Mouse (Mus musculus): Measurements from ENCODE around the gene Lpar3.

Lpar3 gene

DNA sequence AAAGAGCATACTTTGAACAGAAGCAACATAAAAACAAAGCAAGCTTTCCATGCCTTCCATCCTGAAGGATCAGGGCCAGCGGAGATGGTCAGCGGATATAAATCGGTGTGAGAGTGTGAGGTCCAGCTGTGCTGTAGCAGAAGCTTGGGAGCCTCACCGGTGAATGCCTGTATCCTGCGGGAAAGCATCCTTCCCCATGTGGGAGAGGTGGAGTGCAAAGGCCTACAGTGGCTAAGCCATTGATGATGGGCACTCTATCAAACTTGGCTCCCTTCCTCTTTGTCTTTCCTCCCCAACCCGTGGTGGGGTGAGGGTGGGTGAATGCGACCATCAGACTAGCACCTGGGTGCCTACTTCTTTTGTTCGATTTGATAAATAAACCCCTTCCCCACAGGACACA, 88.8 kb downstream of the Lpar3 start:
- no peak for DNase-seq (ENCODE audit: low spot score)

DNA sequence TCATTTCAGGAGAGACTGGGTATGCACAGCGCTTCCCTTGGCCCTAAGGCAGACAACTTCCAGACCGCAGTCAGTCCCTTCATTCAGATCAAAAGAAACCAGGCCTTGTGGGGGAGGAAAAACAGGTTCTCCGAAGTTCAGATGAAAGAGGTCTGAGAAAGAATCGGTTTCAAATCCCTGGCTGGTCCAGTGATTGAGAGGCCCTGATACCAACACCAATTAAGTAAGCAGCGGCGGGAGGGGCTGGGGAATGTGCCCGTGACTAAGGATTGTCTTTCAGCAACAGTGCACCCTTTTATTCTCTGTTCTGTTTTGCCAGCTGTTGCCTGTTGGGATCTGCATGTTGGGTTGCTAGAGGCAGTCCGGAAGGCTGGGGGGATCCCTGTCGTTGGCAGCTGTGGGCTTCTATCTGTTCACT, 90.4 kb downstream of the Lpar3 start:
- no peak for DNase-seq (ENCODE audit: low spot score)

DNA sequence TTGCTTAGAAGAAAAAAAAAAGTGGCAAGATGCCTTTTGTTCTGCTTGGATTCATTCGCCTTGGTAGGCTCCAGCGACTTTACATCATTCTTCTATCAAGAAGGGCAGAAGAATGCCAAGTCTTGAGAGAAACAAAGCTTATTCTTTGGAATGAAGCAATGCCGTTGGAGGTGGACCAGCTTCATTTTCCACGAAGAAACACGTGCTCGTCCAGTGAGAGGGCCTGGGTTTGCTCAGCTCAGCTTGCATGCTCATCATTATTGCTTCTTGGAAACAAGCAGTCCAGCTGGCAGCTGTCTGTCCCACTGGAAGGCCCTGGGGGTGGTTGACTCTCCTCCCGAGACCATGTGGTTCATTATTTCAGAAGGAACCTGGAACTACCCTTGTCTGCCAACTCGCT, 94.7 kb downstream of the Lpar3 start:
- DNase-seq (ENCODE audit: low spot score): no peak

DNA sequence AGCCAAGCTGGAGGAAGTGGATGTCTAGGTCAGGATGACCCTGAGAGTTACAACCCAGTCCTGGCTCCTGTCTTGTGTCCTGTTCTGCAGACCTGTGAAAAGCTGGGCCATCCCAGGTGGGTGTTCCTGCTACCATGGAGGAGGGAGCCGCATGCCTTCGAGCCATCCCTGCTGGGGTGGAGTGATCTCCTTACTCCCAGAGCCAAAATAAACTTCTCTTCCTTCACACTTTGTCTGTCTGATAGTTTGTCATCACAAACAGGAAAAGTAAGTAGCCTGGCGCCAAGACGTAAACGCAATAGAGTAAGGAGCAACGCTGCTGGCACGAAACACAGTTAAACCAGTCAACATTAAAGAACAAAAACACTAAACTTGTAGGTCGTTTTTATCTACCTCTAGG, 95.5 kb downstream of the Lpar3 start:
- DNase-seq (ENCODE audit: low spot score): no peak

DNA sequence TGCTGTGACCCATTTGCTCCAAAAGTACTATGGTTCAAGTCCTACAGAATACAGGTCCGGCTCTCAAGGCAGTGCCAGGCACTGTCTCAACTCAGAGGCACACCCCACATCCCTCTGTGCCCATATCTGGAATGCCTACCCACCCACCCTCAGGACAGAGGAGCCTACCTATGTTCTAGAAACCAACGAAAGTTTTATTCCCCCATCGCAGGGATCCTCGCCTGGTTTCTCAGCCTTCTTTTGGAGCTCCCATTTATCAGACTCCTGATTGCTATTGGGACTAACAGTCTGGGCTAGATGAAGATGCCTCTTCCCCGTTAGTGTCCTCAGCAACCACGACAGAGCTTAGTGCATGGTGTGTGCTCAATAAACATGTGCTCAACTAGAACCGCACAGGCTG, 96.6 kb downstream of the Lpar3 start:
- DNase-seq (ENCODE audit: low spot score): no peak

DNA sequence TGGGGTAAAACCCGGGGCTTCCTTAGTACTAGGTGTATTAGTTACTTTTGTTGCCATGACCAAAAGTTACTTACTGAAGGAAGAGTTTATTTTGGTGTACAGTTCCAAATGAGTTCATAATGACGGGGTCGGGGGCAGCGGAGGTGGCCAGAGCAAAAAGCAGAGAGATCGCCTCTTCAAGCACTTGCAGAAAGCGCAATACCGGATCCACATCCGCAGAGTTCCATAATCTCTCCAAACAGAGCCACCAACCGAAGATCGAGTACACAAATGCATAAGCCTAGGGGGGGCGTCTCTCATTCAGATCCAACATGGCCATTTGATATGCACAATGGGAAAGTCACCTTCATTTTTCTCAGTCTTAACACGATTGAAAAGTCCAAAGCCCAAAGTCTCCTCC, 97.1 kb downstream of the Lpar3 start:
- DNase-seq (ENCODE audit: low spot score): no peak

DNA sequence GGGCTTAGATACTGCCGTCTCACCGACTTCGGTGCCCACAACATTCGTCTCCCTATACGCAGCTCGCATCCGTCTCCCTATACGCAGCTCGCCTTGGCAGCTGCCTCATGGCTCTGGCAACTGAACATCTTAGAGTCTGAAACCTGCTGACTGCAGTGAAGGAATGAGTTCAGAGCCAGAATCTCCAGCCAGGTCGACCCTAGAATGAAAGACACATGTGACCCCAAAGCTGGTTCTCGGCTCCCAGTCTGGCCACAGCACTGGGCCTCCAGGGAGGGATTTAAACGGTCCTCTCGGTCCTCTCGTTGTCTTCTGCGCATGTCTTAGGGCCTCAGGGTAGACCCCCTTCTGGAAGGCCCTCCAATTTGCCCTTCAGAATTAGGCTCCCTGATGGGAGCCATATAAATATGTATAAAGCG, 97.8 kb downstream of the Lpar3 start:
- DNase-seq (ENCODE audit: low spot score): no peak

DNA sequence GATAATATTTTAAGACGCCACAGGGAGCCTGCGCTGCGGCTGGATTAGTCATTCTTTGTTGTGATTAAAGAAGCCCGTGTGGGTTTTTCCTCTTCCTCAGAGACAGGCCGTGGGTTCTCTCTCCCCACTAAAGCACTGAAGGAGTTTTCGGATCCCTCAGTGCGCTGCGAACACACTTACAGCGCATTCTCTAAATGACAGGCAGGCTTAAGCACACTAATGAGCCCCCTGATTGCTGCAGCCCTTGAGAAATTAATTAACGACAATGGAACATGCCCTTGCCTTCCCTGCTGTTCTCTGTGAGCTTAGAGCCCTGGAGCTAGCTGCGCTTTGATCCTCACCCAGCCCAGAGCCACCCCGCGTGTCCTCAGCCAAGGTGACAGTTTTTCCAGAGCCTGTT, 98.2 kb downstream of the Lpar3 start:
- DNase-seq (ENCODE audit: low spot score): no peak

DNA sequence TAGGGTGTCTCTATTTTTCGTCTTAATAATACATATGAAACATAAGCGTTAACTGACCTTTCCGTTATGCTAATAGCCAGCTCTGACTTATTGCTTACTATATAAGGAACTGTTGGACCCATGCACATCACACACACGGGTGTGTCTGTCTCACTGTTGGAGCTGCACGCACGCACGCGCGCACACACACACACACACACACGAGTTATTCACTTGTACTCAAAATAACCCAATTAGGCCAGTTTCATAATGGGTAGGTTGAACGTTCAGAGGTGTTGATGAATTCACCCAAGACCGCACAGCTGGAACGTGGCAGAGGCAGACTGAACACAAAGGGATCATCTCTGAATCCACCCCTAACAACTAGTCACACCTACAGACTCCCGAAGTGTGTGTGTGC, 98.7 kb downstream of the Lpar3 start:
- no peak for DNase-seq (ENCODE audit: low spot score)

DNA sequence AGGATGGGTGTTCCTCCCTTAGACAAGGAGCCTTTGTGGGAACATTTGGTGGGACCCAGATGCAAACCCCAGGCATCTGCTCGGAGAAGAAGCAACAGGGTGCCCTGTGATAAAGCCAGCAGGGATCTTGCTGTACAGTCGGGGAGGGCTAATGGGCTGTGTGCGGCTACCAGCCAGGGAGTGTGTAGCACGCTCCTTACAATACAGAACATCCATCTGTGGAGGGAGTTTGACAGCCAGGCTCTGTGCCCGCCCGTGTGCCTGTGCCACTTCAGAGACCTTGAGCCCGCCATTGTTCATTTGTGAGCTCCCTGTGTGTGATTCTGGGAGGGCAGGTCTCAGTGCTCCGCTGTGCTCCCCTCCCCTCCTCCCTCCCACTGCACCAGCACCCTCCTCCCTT, 104.2 kb downstream of the Lpar3 start:
- no peak for DNase-seq (ENCODE audit: low spot score)

DNA sequence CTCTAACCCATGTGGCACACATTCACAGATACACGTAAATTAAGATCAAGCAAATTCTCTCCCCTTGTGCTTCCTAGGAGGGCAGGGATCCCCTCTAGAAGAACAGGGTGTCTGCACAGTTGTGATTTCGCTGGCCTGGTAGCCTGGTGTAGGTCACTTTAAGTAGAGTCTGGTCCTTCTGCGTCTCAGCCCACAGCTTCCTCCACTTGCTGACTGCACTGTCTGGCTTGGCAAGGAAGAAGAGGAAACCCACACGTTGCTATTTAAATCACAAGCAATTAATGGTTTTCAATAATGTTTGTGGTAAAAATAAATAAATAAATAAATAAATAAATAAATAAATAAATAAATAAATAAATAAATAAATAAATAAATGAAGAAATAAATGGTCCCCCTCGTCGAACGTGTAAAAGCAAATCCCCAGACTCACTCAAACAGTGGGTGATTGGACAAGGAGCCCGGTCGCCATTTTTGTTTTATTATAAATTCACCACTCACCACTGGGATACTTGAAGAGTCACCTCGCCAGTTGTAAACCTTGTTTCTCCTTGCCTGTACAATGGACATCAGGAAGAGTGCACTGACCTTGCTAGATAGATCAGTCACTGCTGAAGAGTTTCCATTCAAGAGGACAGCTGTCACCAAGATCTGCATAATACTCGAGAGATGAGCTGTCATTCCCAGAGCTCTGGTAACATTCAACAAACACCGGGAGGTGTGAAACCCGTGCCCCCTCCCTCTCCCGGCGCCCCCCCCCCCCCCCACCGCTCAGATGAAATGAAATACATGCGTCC, 106.2 kb downstream of the Lpar3 start:
- no peak for DNase-seq (ENCODE audit: low spot score)

DNA sequence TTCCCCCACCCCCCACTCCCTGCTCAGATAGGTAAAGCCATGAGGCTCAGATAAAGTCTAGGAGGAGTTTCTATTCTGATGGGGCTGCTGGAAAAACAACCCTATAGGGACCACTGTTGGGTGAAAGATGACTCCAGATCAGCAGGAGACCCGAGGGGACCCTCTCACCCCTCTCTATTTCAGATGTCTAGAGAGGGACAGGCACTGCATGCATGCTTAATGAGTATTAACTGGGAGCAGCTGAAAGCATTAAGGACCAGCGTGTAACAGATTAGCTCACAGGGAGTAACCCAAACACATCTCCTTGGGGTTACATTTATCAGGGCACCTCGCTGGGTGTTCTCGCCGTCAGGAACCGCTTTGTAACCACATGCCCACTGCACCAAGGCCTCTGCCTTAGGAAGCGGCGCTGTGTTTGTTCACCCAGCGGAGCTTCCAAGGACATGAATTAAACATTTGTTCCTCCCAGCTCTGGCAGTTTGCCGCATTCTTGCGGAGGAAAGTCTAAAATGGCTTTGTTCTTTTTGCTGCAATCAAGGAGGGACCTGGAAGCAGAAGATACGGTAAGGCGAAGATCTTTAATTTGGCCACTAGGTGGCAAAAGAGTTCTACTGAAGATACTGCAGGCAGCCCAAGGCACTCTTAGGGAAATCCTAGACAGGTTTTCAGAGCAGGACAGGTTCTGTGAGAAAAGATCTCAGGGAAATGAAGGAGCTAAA, 106.9 kb downstream of the Lpar3 start:
- DNase-seq (ENCODE audit: low spot score): peak; percentile 78

DNA sequence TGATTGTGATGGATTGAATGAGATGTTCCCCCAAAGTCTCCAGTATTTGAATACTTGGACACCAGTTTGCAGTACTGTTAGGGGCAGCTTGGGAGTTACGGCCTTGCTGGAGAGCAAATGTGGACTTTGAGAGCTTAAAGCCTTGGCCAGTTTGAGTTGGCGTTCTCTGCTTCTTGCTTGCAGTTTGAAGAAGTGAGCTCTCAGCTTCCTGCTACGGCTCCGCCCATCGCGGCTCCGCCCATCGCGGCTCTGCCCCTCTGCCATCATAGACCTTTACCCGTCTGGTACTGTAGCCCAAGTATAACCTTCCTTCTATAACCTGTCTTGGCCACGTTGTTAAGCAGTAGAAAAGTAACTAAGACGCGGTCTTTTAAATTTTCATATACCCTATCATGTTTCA, 108.0 kb downstream of the Lpar3 start:
- no peak for DNase-seq (ENCODE audit: low spot score)

DNA sequence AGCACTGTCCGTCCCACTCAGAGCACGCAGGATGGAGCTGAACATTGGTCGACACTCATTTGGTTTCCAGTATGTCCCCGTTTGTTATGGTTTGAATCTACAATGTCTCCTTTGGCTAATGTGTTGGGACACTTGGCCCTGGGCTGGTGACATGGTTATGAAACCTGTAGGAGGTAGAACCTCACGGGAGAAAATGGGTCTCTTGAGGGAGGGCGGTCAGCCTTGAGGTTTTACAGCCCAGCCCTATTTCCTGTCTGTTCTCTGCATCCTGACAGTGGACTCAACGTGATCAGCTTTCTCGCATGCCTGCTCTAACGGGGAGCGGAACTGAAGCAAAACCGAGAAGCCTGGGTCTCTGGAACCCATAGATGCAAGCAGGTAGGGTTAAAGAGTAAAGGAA, 111.1 kb downstream of the Lpar3 start:
- no peak for DNase-seq (ENCODE audit: low spot score)

DNA sequence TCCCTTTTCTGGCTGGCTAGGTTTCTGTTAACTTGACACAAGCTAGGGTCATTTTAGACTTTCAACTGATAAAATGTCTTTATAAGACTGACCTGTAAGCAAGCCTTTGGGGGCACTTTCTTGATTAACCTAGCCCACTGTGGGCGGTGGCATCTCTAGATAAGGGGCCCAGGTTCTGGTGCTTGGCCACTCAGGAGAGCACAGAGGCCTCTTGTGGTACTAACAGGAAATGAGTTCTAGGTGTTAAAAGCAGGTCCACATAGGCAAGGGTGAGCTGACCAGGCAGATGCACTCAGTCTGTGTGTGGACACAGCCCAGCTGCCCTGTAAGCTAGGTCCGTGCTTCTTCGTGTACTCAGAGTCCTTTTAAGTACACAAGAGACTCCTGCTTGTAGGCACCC, 112.5 kb downstream of the Lpar3 start:
- DNase-seq (ENCODE audit: low spot score): no peak

DNA sequence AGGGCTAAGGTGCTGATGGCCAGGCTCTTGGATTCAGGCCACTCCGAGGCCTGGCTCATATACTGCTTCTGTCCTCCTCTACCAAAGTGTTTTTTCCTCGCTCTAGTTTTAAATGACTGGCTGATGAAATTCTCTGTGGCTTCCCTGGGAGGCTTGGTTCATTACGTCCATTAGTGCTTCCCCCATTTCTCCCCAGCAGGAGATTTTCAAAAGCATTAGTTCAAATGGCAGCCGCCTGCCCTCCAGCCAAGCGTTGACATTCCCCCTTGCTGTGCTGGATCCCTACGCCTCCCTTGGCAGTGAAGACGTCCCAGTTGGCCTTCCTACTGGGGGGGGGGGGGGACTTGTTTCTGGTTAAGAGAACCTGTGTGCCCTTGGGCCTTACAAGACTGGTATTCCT, 113.3 kb downstream of the Lpar3 start:
- DNase-seq (ENCODE audit: low spot score): no peak

Data from layer of hippocampus, adult 11-12 months (tissue).